Mouse (Mus musculus): Measurements from ENCODE around the gene H2al1g.
"Not testable (repeated sequence)": the region's sequence is repeated elsewhere in the genome, so short reads cannot be mapped to it uniquely, and the experiment has no call there.

- not testable (repeated sequence) for TF ChIP-seq CTCF (IDR thresholded peaks at IDR 0.05; ENCODE audit: low read depth, low read length); POLR2A (IDR thresholded peaks at IDR 0.05; ENCODE audit: borderline replicate concordance, low read depth, low read length)
Measured at GRCm38 (mm10) chrX:11327522-11327921, 9.5 kb downstream of the H2al1g start, which contains the start of gene H2al1j.

All from bone marrow macrophage, adult 2 months (primary cell).